Mouse (Mus musculus): ENCODE measurements around the gene Ago4.

- no peak for TF ChIP-seq CTCF (IDR thresholded peaks at IDR 0.05; ENCODE audit: borderline replicate concordance, control insufficient read depth, extremely low read depth, insufficient read depth, low read length, poor library complexity)
- no peak for TF ChIP-seq POLR2A (IDR thresholded peaks at IDR 0.05; ENCODE audit: control insufficient read depth, extremely low read depth, insufficient read depth, low read length, poor library complexity)
Observed at GRCm38 (mm10) chr4:126554462-126554861, 21.2 kb upstream of the Ago4 start.

Data from thymus, adult 2 months (tissue).